In the genomic region with DNA sequence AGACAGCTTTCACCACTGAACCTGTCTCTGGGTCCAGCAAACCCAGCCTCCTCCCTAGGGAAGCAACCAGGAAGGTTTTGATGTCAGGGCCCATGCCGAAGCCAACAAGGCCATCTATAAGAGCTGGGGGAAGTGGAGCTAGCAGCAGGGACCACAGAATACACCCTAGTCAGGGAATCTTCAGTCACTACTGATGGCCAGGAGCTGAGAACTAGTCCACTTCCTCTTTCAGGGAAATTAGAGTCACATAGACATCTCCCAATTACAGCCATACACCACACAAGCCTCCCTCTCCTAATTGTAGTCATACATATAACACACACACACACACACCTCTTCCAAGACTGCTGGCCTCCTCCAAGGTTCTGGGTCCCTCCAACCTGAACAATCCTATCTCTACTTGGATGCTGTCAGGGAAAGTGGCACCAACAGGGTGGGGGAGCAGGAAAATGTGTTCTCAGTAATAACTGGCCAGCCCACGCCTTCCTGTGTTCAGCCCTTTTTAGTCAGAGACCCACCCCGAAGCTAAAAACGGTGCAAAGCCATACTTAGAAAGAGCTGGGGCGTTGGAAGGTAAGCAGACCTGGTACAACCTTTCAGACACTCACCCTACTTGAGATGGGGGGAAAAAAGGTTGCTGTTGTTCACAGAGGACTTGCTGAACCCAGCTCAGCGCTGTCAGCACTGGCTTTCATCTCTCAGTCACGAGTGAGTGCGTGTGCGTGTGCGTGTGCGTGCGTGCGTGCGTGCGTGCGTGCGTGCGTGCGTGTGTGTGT, we compare ENCODE assay signal across 14 mouse cellular contexts. TPM values are rescaled to one million over a fixed set of nuclear protein-coding genes. Genes with fewer than 3 reads are reported as not detected.
DNase-seq lines count a peak whose midpoint lies in the region; ATAC-seq and TF ChIP-seq lines count a peak whose summit lies in the region.
"Had no signal": no experiment of that assay in that cellular context is flagged by ENCODE, and none has a peak within 500 bp of the region (broad histone marks: within the 10 kb centered on the region; RNA-seq: fewer than 3 reads in every experiment).

No protein-coding gene starts in this region.

- intact Hi-C loops in left cerebral cortex, postnatal 14 days (cut with DNase I), result no loop called here

- H3K27me3 ChIP-seq in E14TG2a.4 (ENCODE audit: insufficient read depth, low read length), result no peaks in the 10 kb centered on the region
- no peaks in the 10 kb centered on the region for H3K27me3 ChIP-seq in forebrain, embryonic 12.5 days
- H3K27me3 ChIP-seq: hindbrain, embryonic 12.5 days; liver, embryonic 13.5 days had no signal

- H3K9me3 ChIP-seq in E14TG2a.4 (ENCODE audit: low read length), result peaks cover 4% of the 10 kb centered on the region; the same call in 1 of the 2 replicates
- no peaks in the 10 kb centered on the region for H3K9me3 ChIP-seq in forebrain, embryonic 12.5 days
- H3K9me3 ChIP-seq: hindbrain, embryonic 12.5 days; liver, embryonic 13.5 days; midbrain, embryonic 10.5 days had no signal

- peaks cover 33% of the 10 kb centered on the region for H3K36me3 ChIP-seq in E14TG2a.4 (ENCODE audit: insufficient read depth, low read length)
- peaks cover 12% of the 10 kb centered on the region; the same call in 1 of the 2 replicates for H3K36me3 ChIP-seq in forebrain, embryonic 12.5 days (replicated peaks)

- no peak for ATAC-seq in forebrain, embryonic 12.5 days (ENCODE audit: low FRiP score)
- ATAC-seq: lung, postnatal 0 days had no signal

- H3K4me1 ChIP-seq in E14TG2a.4 (replicated peaks; ENCODE audit: low read depth, low read length), result peaks cover 34% of the 10 kb centered on the region
- H3K4me1 ChIP-seq in embryonic fibroblast, embryonic 13.5 days (ENCODE audit: control insufficient read depth, insufficient read depth, low read length), result no peaks in the 10 kb centered on the region; the same call in 1 of the 2 replicates
- no peaks in the 10 kb centered on the region for H3K4me1 ChIP-seq in forebrain, embryonic 12.5 days
- H3K4me1 ChIP-seq: hindbrain, embryonic 12.5 days; liver, embryonic 13.5 days; midbrain, embryonic 10.5 days had no signal

- peak; percentile 24 for DNase-seq in right cerebral cortex, adult 18-20 months
- no peak for DNase-seq in right cerebral cortex, postnatal 36 days (ENCODE audit: low spot score in 2 of 2)
- peak; percentile 49 for DNase-seq in naive thymus-derived CD4-positive, alpha-beta T cell, adult 2 months (ENCODE audit: low read depth)
- no peak for DNase-seq in adrenal gland, adult 8-10 months
- DNase-seq in left cerebral cortex, postnatal 14 days (ENCODE audit: low spot score in 2 of 2), result no peak
- DNase-seq: gastrocnemius, postnatal 25 days; kidney, adult 11 months; liver, embryonic 13.5 days had no signal

- H3K4me3 ChIP-seq in E14TG2a.4 (replicated peaks; ENCODE audit: low read length), result peak overlapping the region; percentile 48; the same call in 1 of the 2 replicates
- no peak overlapping the region for H3K4me3 ChIP-seq in embryonic fibroblast, embryonic 13.5 days (ENCODE audit: insufficient read depth, low read length)
- no peak overlapping the region for H3K4me3 ChIP-seq in forebrain, embryonic 12.5 days (replicated peaks)
- H3K4me3 ChIP-seq: hindbrain, embryonic 12.5 days; liver, embryonic 13.5 days; midbrain, embryonic 10.5 days had no signal

- H3K27ac ChIP-seq in embryonic fibroblast, embryonic 13.5 days (ENCODE audit: insufficient read depth, low read length), result 0 out of 2 replicates have a peak overlapping the region, but pooled peaks have one; percentile 6
- H3K27ac ChIP-seq in forebrain, embryonic 12.5 days, result no peak overlapping the region
- H3K27ac ChIP-seq: hindbrain, embryonic 12.5 days; liver, embryonic 13.5 days; midbrain, embryonic 10.5 days had no signal

- no peak overlapping the region for H3K4me2 ChIP-seq in forebrain, embryonic 12.5 days
- H3K4me2 ChIP-seq: hindbrain, embryonic 12.5 days; liver, embryonic 13.5 days had no signal

- no peak for TF ChIP-seq CTCF in E14TG2a.4 (conservative IDR thresholded peaks at IDR 0.05; ENCODE audit: low read length)
- TF ChIP-seq CTCF in embryonic fibroblast, embryonic 13.5 days (IDR thresholded peaks at IDR 0.05; ENCODE audit: borderline replicate concordance, insufficient read depth, low read length), result no peak

- H3K9ac ChIP-seq in forebrain, embryonic 12.5 days, result no peak overlapping the region
- H3K9ac ChIP-seq: hindbrain, embryonic 12.5 days; liver, embryonic 13.5 days had no signal

- no peak for TF ChIP-seq POLR2A in embryonic fibroblast, embryonic 13.5 days (IDR thresholded peaks at IDR 0.05; ENCODE audit: low read depth, low read length)

- WGBS in forebrain, embryonic 12.5 days, result 94% methylated on average over 19 of the region's 19 CpGs

RNA-seq across cellular contexts. Expression of gene Il6st, which starts 46.8 kb away (rescaled TPM):
- 363 and 515 TPM in 2 replicates for polyA plus RNA-seq in embryonic fibroblast, embryonic 13.5 days (2011; ENCODE audit: insufficient read length, low read depth, missing spikeins)
- 30.4 and 31.6 TPM in 2 replicates for polyA plus RNA-seq in forebrain, embryonic 12.5 days (2016; fragmentation: Nextera tagmentation; extraction: Ambion mirVana)
- 100 to 1,000 TPM; 297 to 404 (median 379) TPM for total RNA-seq in adrenal gland, adult 8-10 months (2022)
- 10 to 100 TPM; 82.2 to 89.1 TPM for total RNA-seq in left cerebral cortex, postnatal 14 days (2021)

Comparison
In these comparisons a context has a peak if more than half of its experiments do, and no peak if none do; other contexts are left out.
1. DNase-seq: peak in right cerebral cortex, adult 18-20 months (single experiment) and naive thymus-derived CD4-positive, alpha-beta T cell, adult 2 months (single experiment); none in right cerebral cortex, postnatal 36 days (0 of 2), adrenal gland, adult 8-10 months (single experiment) and left cerebral cortex, postnatal 14 days (0 of 2).